Mouse (Mus musculus) thymus, adult 2 months (tissue): ENCODE results near the gene D930048N14Rik. TPM values are rescaled to one million over a fixed set of nuclear protein-coding genes. Genes with fewer than 3 reads are reported as not detected.

Experiments
- DNase-seq: peaks from one replicate; pipeline ENCODE4 v3.0.0; 2021
- H3K27ac ChIP-seq: fragments of 200-500 bp; 2 replicates; pipeline ENCODE4 v1.5.1; 2012; ENCODE audit warnings: low read length, control low read depth; ENCODE audit not compliant: control insufficient read depth, insufficient read depth
- H3K27me3 ChIP-seq: fragments of 200-500 bp; 2 replicates; pipeline ENCODE4 v1.6.1; 2012; ENCODE audit warnings: mild to moderate bottlenecking, low read length, moderate library complexity, mixed read lengths; ENCODE audit not compliant: control insufficient read depth, insufficient read depth
- H3K36me3 ChIP-seq: fragments of 200-500 bp; 2 replicates; pipeline ENCODE4 v1.6.1; 2012; ENCODE audit warnings: mild to moderate bottlenecking, low read length, moderate library complexity; ENCODE audit not compliant: control insufficient read depth, insufficient read depth
- H3K4me1 ChIP-seq: fragments of 200-500 bp; replicated peaks from 2 replicates; pipeline ENCODE4 v1.6.1; 2012; ENCODE audit warnings: low read length; ENCODE audit not compliant: control insufficient read depth, insufficient read depth
- H3K4me3 ChIP-seq: fragments of 200-500 bp; 2 replicates; pipeline ENCODE4 v1.5.1; 2012; ENCODE audit warnings: mild to moderate bottlenecking, low read length, control low read depth, moderate library complexity; ENCODE audit not compliant: control insufficient read depth, insufficient read depth
- CTCF ChIP-seq: fragments of 200-500 bp; IDR thresholded peaks from 2 replicates; pipeline ENCODE4 v1.5.1; 2012; ENCODE audit warnings: mild to moderate bottlenecking, control low read depth, low read length, moderate library complexity, borderline replicate concordance; ENCODE audit not compliant: control insufficient read depth, poor library complexity, insufficient read depth; ENCODE audit errors: extremely low read depth
- POLR2A ChIP-seq: fragments of 200-500 bp; IDR thresholded peaks from 2 replicates; pipeline ENCODE4 v1.6.1; 2012; ENCODE audit warnings: mild to moderate bottlenecking, low read length, control low read depth, moderate library complexity; ENCODE audit not compliant: control insufficient read depth, poor library complexity, insufficient read depth; ENCODE audit errors: extremely low read depth
- WGBS: fragments of 180-500 bp; shearing (Covaris S2); methylation state at CpG from one replicate; pipeline ENCODE4 v1.1.7; 2018; 5-methylcytosine and 5-hydroxymethylcytosine counted together
- polyA plus RNA-seq: library from polyadenylated mRNA; depleted of rRNA; stranded (reverse); fragments of >200 nt; gene quantifications from 2 replicates; pipeline ENCODE4 v1.2.3, GENCODE M21; 2012

D930048N14Rik gene
- polyA plus RNA-seq, 1 experiment, result 15.8 TPM

DNA sequence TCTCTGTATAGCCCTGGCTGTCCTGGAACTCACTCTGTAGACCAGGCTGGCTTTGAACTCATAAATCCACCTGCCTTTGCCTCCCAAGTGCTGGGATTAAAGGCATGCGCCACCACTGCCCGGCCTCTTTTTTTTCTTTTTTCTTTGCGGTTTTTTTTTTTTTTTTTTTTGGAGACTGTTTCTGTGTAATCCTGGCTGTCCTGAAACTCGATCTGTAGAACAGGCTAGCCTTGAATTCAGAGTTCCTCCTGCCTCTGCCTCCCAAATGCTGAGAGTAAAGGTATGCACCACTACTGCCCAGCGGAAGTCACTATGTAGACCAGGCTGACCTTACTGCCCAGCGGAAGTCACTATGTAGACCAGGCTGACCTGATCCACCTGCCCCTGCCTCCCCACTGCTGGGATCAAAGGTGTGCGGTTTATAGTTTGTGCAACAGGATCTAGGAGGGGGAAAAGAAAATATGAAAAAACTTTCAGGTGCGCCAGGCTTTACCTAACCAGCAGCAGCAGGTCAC, 31.8 kb upstream of the D930048N14Rik start:
- peaks cover 15% of the 10 kb centered on the region for H3K4me1 ChIP-seq

GRCm38 (mm10) chr11:51619409-51620060, 31.2 kb upstream of the D930048N14Rik start, which contains the start of gene Nhp2:
TSS of gene Nhp2 (plus strand) at chr11:51619735.
- H3K4me1 ChIP-seq, result peaks cover 15% of the 10 kb centered on the region
- WGBS, result under 1% methylated on average over 51 of the region's 51 CpGs
- peak; percentile 48; the same call in 1 of the 2 replicates for TF ChIP-seq POLR2A
- 0 out of 2 replicates have a peak, but pooled peaks have one; percentile 24 for TF ChIP-seq CTCF

More for the DNA sequence above, 31.8 kb upstream of the D930048N14Rik start:
- 29% methylated on average over 8 of the region's 8 CpGs for WGBS
- Histone ChIP-seq H3K36me3 (peaks cover 9% of the 10 kb centered on the region), H3K27ac (peak overlapping the region; percentile 26; the same call in 1 of the 2 replicates), H3K27me3 (no peaks in the 10 kb centered on the region), H3K4me3 (peak overlapping the region; percentile 100)
- DNase-seq, result peak; percentile 23
- no peak for TF ChIP-seq CTCF
- TF ChIP-seq POLR2A, result no peak

GRCm38 (mm10) chr11:51620084-51620483, 30.7 kb upstream of the D930048N14Rik start:
- Histone ChIP-seq H3K4me1 (peaks cover 10% of the 10 kb centered on the region), H3K27ac (no peak overlapping the region), H3K4me3 (peak overlapping the region; percentile 100), H3K27me3 (no peaks in the 10 kb centered on the region), H3K36me3 (peaks cover 21% of the 10 kb centered on the region)
- TF ChIP-seq CTCF (no peak), POLR2A (no peak)
- WGBS, result under 1% methylated on average over 11 of the region's 11 CpGs
- DNase-seq, result no peak

More at GRCm38 (mm10) chr11:51619409-51620060, 31.2 kb upstream of the D930048N14Rik start, which contains the start of gene Nhp2:
- Histone ChIP-seq H3K36me3 (peaks cover 15% of the 10 kb centered on the region), H3K27me3 (no peaks in the 10 kb centered on the region), H3K27ac (peak within 1 kb of the TSS; percentile 26; the same call in 1 of the 2 replicates), H3K4me3 (peak within 1 kb of the TSS; percentile 100)
- peak; percentile 84 for DNase-seq

- no peaks in the 10 kb centered on the region for H3K27me3 ChIP-seq
- no peak overlapping the region for H3K27ac ChIP-seq
- no peak overlapping the region for H3K4me3 ChIP-seq
- no peak for TF ChIP-seq CTCF
- no peak for TF ChIP-seq POLR2A
- WGBS, result 97% methylated on average over 2 of the region's 2 CpGs
- peaks cover 32% of the 10 kb centered on the region for H3K36me3 ChIP-seq
- H3K4me1 ChIP-seq, result peaks cover 6% of the 10 kb centered on the region
- DNase-seq, result no peak
Measured at GRCm38 (mm10) chr11:51621776-51622175, 29.0 kb upstream of the D930048N14Rik start.

DNA sequence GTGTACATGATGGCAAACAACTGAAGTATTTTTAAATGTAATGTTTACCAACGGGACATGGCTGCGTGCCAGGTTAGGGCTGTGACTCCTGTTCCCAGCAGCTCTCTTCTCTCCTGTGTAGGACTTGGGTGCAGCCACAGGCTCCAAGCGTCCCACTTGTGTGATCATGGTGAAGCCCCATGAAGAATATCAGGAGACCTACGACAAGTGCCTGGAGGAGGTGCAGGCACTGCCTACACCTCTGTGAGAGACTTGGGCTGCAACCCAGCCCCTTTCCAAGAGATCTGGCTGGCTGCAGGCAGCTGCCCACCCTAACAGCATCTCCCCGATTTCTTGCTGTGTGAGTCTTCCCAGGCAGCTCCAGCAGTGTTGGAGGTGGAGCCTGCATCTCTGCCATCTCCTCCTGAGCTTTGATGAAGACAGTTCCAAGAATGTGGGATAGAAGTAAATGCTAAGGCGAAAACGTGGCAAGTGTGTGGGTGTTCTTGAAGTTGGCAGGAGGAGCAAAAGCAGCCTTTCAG, 27.7 kb upstream of the D930048N14Rik start:
- 91% methylated on average over 7 of the region's 7 CpGs for WGBS
- TF ChIP-seq POLR2A (no peak), CTCF (no peak)
- Histone ChIP-seq H3K4me3 (no peak overlapping the region), H3K36me3 (peaks cover 44% of the 10 kb centered on the region), H3K4me1 (peaks cover 6% of the 10 kb centered on the region), H3K27me3 (no peaks in the 10 kb centered on the region), H3K27ac (no peak overlapping the region)
- DNase-seq, result no peak

GRCm38 (mm10) chr11:51625187-51625820, 25.4 kb upstream of the D930048N14Rik start:
- no peak overlapping the region for H3K4me3 ChIP-seq
- no peak overlapping the region for H3K27ac ChIP-seq
- WGBS, result 90% methylated on average over 5 of the region's 5 CpGs
- peaks cover 2% of the 10 kb centered on the region for H3K4me1 ChIP-seq
- no peak for TF ChIP-seq POLR2A
- no peak for TF ChIP-seq CTCF
- H3K36me3 ChIP-seq, result peaks cover 54% of the 10 kb centered on the region
- H3K27me3 ChIP-seq, result no peaks in the 10 kb centered on the region
- DNase-seq, result no peak
